Mouse (Mus musculus): ENCODE data around the gene Tmprss3. TPM values are rescaled to one million over a fixed set of nuclear protein-coding genes. Genes with fewer than 3 reads are reported as not detected.

Tmprss3 gene
- total RNA-seq, 1 experiment from 2014 or later = 6.0 TPM

Other genes with a start within 250 kb of the Tmprss3 start
- gene Umodl1, start 244.3 kb downstream of the Tmprss3 start, total RNA-seq (2017) = not detected in 2 replicates
- gene Abcg1, start 141.3 kb downstream of the Tmprss3 start, total RNA-seq (2017) = 42.2 and 49.4 TPM in 2 replicates
- gene Tff3, start 69.3 kb downstream of the Tmprss3 start, total RNA-seq (2017) = not detected in 2 replicates
- not detected in 2 replicates for gene Tff2, start 54.7 kb downstream of the Tmprss3 start, total RNA-seq (2017)
- not detected in 2 replicates for gene Tff1, start 33.7 kb downstream of the Tmprss3 start, total RNA-seq (2017)
- gene Ubash3a, start 8.9 kb upstream of the Tmprss3 start, total RNA-seq (2017) = 24.5 and 39.6 TPM in 2 replicates
- gene Rsph1, start 78.4 kb upstream of the Tmprss3 start, total RNA-seq (2017) = 0.69 and 2.9 TPM in 2 replicates
- gene Slc37a1, start 87.8 kb upstream of the Tmprss3 start, total RNA-seq (2017) = 12.0 and 44.0 TPM in 2 replicates
- gene Pde9a, start 187.2 kb upstream of the Tmprss3 start, total RNA-seq (2017) = 0.38 and 2.6 TPM in 2 replicates

Data from hematopoietic stem cell, adult 5-6 weeks (primary cell).